Mouse (Mus musculus) ovary, adult 2 months (tissue): ENCODE data around the gene Slc26a1. TPM values are rescaled to one million over a fixed set of nuclear protein-coding genes. Genes with fewer than 3 reads are reported as not detected.

Experiments
- polyA plus RNA-seq: library from polyadenylated mRNA; depleted of rRNA; stranded (reverse); fragments of >200 nt; gene quantifications from 2 replicates; pipeline ENCODE4 v1.2.3, GENCODE M21; 2012; rRNA removed

Slc26a1 gene
- 0.32 and 0.47 TPM in 2 replicates for polyA plus RNA-seq

GRCm38 (mm10) chr5:108675251-108675816, at the start of gene Slc26a1:
Gene Slc26a1 (minus strand): TSS chr5:108675569.

GRCm38 (mm10) chr5:108692271-108692670, 16.9 kb upstream of the Slc26a1 start, which contains the start of gene Fgfrl1:
Gene Fgfrl1 (plus strand): TSS chr5:108692382.

GRCm38 (mm10) chr5:108668977-108669936, 6.1 kb downstream of the Slc26a1 start, which contains the start of gene Dgkq:
Gene Dgkq (minus strand): TSS chr5:108669672.

GRCm38 (mm10) chr5:108659698-108660631, 15.4 kb downstream of the Slc26a1 start, which contains the start of gene Idua:
Gene Idua (plus strand): TSS chr5:108660331.

GRCm38 (mm10) chr5:108629634-108630483, 45.5 kb downstream of the Slc26a1 start, which contains the start of the genes Gak and Tmem175:
Gene Gak (minus strand): TSS chr5:108629755.
Gene Tmem175 (plus strand): TSS chr5:108629770.

Other genes starting within 250 kb of the Slc26a1 start
- gene Atp5k, start 241.1 kb downstream of the Slc26a1 start, polyA plus RNA-seq: 18.3 and 24.5 TPM in 2 replicates
- gene Mfsd7a, start 226.7 kb downstream of the Slc26a1 start, polyA plus RNA-seq: 8.2 and 8.5 TPM in 2 replicates
- 8.2 and 10.2 TPM in 2 replicates for gene Pcgf3, start 214.3 kb downstream of the Slc26a1 start, polyA plus RNA-seq
- 0.43 and 0.84 TPM in 2 replicates for gene Cplx1, start 125.5 kb downstream of the Slc26a1 start, polyA plus RNA-seq
- 75.6 and 91.0 TPM in 2 replicates for gene Gak, start 45.8 kb downstream of the Slc26a1 start, polyA plus RNA-seq
- gene Tmem175, start 45.8 kb downstream of the Slc26a1 start, polyA plus RNA-seq: 74.6 and 81.8 TPM in 2 replicates
- gene Idua, start 15.2 kb downstream of the Slc26a1 start, polyA plus RNA-seq: 36.6 and 38.5 TPM in 2 replicates
- gene Dgkq, start 5.9 kb downstream of the Slc26a1 start, polyA plus RNA-seq: 35.9 and 39.0 TPM in 2 replicates
- 149 and 161 TPM in 2 replicates for gene Fgfrl1, start 16.8 kb upstream of the Slc26a1 start, polyA plus RNA-seq
- 0.44 and 0.84 TPM in 2 replicates for gene Rnf212, start 99.4 kb upstream of the Slc26a1 start, polyA plus RNA-seq
- not detected in 2 replicates for gene Tmed11, start 119.8 kb upstream of the Slc26a1 start, polyA plus RNA-seq
- not detected in 2 replicates for gene Vmn2r8, start 133.3 kb upstream of the Slc26a1 start, polyA plus RNA-seq
- not detected in 2 replicates for gene Vmn2r9, start 177.0 kb upstream of the Slc26a1 start, polyA plus RNA-seq